Mouse (Mus musculus): ENCODE data around the gene Pakap. TPM values are rescaled to one million over a fixed set of nuclear protein-coding genes. Genes with fewer than 3 reads are reported as not detected.
"Not testable (repeated sequence)": the region's sequence is repeated elsewhere in the genome, so short reads cannot be mapped to it uniquely, and the experiment has no call there.

The Pakap gene
- polyA plus RNA-seq, 1 experiment from 2014 or later, result 34.5 TPM

DNA sequence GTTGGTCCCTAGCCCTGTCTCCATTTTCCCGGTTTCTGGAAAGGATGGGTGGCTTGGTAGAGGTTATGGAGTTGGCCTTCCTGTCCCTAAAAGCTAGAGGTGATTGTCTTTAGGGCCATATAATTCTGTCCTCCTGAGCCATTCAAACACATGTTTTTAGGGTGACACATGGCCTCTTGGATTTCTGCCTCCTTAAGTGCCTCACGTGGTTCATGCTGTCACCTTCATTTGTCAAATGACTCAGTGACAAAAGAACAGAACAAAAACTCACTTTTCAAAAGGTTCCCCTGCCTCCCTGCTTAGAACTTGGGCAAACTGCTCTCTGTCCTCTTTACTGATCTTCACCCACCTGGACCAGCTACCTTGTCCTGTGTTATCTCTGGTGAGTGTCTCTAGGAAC, 317.2 kb downstream of the Pakap start:
- Histone ChIP-seq H3K4me2 (replicated peaks) (no peak overlapping the region), H3K4me3 (no peak overlapping the region), H3K9me3 (no peaks in the 10 kb centered on the region), H3K9ac (no peak overlapping the region), H3K27me3 (no peaks in the 10 kb centered on the region), H3K27ac (no peak overlapping the region), H3K36me3 (no peaks in the 10 kb centered on the region), H3K4me1 (peaks cover 24% of the 10 kb centered on the region)
- ATAC-seq (ENCODE audit: low FRiP score, low read depth), result no peak
- WGBS, result 81% methylated on average over 2 of the region's 2 CpGs

DNA sequence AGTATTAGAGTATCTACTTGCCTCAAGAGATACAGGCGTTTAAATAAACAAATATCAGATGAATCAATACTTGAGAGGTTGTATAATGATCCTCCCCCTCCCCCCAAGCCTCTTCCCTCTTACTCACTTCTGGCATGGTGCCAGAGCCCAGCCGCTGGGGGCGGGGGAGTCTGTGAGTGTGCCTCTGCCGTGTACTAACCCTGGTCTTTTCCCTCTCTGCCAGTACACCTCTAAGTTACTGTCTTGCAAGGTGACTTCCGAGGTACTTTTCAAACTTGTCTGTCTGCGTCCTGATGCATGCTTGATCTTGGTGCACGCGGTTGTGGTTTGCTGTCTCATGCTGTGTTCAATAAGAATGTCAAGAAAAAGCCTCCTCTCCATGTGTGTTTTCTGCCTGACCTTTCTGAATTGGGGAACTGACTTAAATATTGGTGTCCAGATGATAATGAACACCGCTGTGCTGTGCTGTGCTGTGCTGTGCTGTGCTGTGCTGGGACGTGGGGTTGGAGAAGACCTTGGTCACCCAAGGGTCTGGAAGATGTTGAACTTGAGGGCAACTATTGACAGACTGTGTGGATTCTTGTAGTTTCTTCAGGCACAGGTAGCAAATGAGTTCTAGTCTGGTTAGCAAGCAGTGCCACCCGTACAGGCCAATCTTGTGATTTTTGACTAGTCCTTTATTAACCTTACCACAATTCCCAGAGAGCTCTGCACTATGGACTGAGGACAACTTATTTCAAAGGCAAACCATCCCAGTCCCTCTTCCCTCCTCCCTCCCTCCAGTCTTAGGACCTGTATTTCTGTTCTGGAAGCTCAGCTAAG, 318.3 kb downstream of the Pakap start:
- Histone ChIP-seq H3K4me2 (replicated peaks) (no peak overlapping the region), H3K4me3 (no peak overlapping the region), H3K27ac (no peak overlapping the region), H3K27me3 (no peaks in the 10 kb centered on the region), H3K4me1 (peaks cover 24% of the 10 kb centered on the region), H3K36me3 (no peaks in the 10 kb centered on the region), H3K9me3 (no peaks in the 10 kb centered on the region), H3K9ac (no peak overlapping the region)
- no peak for ATAC-seq (ENCODE audit: low FRiP score, low read depth)
- 61% methylated on average over 11 of the region's 11 CpGs for WGBS

DNA sequence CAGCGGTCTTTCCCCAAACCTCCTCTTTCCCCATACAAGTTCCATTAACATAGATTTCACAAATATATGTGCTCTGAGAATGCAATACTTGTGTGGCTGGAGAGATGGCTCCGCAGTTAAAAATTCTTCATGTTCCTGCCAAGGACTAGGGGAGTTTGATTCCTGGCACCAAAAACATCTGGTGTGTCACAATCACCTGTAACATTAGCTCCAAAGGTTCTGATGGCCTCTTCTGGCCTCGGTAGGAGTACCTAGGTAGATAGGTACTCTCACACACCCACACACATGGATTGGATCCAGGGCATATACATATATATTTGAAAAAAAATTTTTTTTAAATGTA, 318.9 kb downstream of the Pakap start:
- Histone ChIP-seq H3K27me3 (no peaks in the 10 kb centered on the region), H3K9ac (no peak overlapping the region), H3K4me1 (peaks cover 29% of the 10 kb centered on the region), H3K4me3 (no peak overlapping the region), H3K27ac (no peak overlapping the region), H3K4me2 (replicated peaks) (no peak overlapping the region), H3K9me3 (no peaks in the 10 kb centered on the region), H3K36me3 (no peaks in the 10 kb centered on the region)
- 87% methylated on average over 3 of the region's 3 CpGs for WGBS
- no peak for ATAC-seq (ENCODE audit: low FRiP score, low read depth)

DNA sequence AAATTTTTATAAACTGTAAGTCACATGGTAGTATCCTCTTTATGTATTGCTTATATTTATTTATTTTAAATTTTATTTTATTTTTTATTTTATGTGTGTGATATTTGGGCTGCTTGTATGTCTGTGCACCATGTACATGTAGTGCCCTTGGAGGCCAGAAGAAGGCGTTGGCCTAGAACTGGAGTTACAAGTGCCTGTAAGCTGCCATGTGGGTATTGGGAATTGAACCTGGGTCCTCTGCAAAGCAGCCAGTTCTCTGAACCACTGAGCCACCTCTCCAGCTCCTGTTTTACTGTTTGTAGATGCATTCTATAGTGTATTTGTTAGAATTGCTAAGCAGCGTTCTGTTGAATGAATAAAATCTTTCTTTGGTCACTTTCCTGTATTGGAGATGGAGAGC, 320.3 kb downstream of the Pakap start:
- H3K27ac ChIP-seq, result no peak overlapping the region
- WGBS, result 88% methylated on average over 2 of the region's 2 CpGs
- H3K9ac ChIP-seq, result no peak overlapping the region

DNA sequence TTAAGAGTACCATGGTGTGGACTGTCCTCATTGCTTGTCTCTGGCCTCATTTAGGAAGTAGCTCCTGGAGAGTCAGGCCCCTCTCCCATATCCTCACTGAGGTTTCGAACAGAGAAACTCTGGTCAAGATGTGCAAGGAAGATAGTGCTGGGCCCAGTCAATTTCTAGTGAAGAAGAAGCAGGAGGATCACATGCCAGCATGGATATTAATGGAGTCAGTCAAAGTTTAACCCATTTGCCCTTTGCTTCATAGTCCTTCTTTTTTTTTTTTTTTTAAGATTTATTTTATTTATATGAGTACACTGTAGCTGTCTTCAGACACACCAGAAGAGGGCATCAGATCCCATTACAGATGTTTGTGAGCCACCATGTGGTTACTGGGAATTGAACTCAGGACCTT, 321.0 kb downstream of the Pakap start:
- not testable (repeated sequence) for ATAC-seq (ENCODE audit: low FRiP score, low read depth); H3K36me3 ChIP-seq; H3K9ac ChIP-seq; H3K4me3 ChIP-seq; H3K9me3 ChIP-seq; H3K27me3 ChIP-seq; H3K4me2 ChIP-seq (replicated peaks); H3K27ac ChIP-seq
- H3K4me1 ChIP-seq, result peaks cover 22% of the 10 kb centered on the region
- WGBS, result 85% methylated on average over 1 of the region's 1 CpGs

More for the DNA sequence above, 320.3 kb downstream of the Pakap start:
- ATAC-seq (ENCODE audit: low FRiP score, low read depth), result no peak
- Histone ChIP-seq H3K4me1 (peaks cover 29% of the 10 kb centered on the region), H3K36me3 (peaks cover 3% of the 10 kb centered on the region), H3K4me2 (replicated peaks) (no peak overlapping the region), H3K27me3 (no peaks in the 10 kb centered on the region), H3K9me3 (no peaks in the 10 kb centered on the region), H3K4me3 (no peak overlapping the region)

DNA sequence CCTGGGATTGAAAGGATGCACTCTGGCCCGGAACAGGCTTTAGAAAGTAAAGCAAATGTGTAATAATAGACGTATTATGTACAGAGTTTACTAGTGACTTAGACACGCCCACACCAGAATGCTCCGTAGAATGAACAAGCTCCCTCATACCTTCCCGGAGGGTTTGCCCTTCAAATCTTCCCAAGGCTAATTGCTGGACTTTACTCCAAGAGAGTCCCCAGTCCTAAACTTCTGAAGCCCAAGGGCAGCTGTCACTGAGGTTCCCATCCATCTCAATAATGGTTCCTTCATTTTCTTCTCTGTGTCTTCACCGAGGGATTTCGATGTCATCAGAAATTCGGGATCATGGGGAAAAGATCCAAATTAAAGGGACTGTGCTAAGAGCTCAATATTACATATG, 321.8 kb downstream of the Pakap start:
- Histone ChIP-seq H3K27me3 (no peaks in the 10 kb centered on the region), H3K36me3 (peaks cover 4% of the 10 kb centered on the region), H3K4me3 (no peak overlapping the region), H3K9me3 (no peaks in the 10 kb centered on the region), H3K9ac (no peak overlapping the region), H3K4me2 (replicated peaks) (no peak overlapping the region), H3K27ac (no peak overlapping the region), H3K4me1 (peaks cover 16% of the 10 kb centered on the region)
- no peak for ATAC-seq (ENCODE audit: low FRiP score, low read depth)
- WGBS, result 84% methylated on average over 8 of the region's 8 CpGs

DNA sequence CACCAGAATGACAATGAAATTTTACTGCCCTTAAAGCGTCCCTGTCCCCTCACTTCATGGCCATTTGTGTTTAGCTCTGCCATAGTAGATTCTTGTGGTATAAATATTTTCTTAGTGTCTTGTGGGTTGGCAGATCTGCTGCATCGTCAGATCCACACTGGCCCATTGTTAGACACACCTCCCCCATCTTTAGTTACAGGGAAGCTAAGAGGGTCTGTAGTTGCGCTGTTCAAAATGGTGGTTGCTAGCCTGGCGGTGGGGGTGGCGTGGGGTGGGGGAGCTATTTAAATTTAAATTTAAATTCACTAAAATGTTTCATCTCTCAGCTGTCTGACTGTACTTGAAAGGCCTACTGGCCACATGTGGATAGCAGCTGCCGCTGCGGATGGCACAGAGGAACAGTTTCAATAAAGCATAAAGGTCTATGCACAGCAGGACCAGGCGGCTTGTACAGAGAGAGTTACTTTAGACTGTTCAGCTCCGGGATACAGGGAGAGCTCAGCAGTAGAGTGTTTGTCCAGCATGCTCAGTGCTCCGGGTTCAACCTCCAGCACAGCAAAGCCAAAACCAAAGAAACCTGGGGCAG, 324.1 kb downstream of the Pakap start:
- H3K36me3 ChIP-seq, result peaks cover 4% of the 10 kb centered on the region
- no peaks in the 10 kb centered on the region for H3K27me3 ChIP-seq
- H3K27ac ChIP-seq, result peak overlapping the region; percentile 10; the same call in 1 of the 2 replicates
- H3K4me3 ChIP-seq, result no peak overlapping the region
- WGBS, result 53% methylated on average over 10 of the region's 10 CpGs
- H3K9ac ChIP-seq, result no peak overlapping the region
- peaks cover 23% of the 10 kb centered on the region for H3K4me1 ChIP-seq
- no peak for ATAC-seq (ENCODE audit: low FRiP score, low read depth)
- no peaks in the 10 kb centered on the region for H3K9me3 ChIP-seq
- H3K4me2 ChIP-seq (replicated peaks), result no peak overlapping the region

DNA sequence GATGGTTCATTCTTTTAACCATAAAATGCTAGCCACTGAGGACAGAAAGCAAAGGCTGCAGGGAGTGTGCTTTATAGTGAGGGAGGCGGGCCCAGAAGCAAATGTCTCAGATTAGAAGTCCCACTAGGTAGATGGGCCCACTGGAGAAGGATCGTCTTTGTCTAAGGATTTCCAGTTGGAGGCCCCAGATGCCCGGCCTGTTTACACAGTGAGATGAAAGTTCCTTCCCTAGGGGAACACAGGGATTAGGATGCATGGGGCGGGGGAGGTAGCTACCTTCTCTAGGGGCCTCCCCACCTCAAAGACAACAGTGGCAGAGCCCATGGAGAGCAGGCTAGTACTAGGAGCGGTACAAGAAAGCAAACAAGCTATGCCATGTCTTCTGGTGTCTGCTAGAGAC, 327.2 kb downstream of the Pakap start:
- Histone ChIP-seq H3K27me3 (no peaks in the 10 kb centered on the region), H3K4me3 (no peak overlapping the region), H3K27ac (no peak overlapping the region), H3K9ac (no peak overlapping the region), H3K36me3 (peaks cover 4% of the 10 kb centered on the region), H3K4me1 (peaks cover 24% of the 10 kb centered on the region), H3K4me2 (replicated peaks) (no peak overlapping the region), H3K9me3 (no peaks in the 10 kb centered on the region)
- 49% methylated on average over 5 of the region's 5 CpGs for WGBS
- ATAC-seq (ENCODE audit: low FRiP score, low read depth), result no peak

DNA sequence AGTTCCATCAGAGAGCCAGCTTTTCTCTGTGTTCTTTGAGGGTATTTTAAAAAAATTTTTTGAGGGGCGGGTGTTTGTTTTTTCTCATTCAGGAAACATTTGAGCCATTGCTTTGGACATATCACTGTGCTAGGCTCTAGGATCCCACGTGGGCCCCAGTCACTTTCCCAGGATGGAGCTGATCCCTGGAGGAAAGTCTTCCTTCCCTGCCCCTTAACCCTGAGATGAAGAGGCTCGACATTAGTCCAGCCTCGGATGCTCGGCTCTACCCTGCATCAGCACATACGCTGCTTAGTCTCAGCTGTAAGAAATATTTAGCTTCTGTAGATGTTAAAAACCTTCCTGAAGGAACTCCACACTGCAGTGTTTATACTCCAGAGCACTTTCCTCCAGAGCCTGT, 327.9 kb downstream of the Pakap start:
- Histone ChIP-seq H3K36me3 (peaks cover 4% of the 10 kb centered on the region), H3K4me2 (replicated peaks) (no peak overlapping the region), H3K9me3 (no peaks in the 10 kb centered on the region), H3K27ac (no peak overlapping the region), H3K9ac (no peak overlapping the region), H3K4me1 (peaks cover 24% of the 10 kb centered on the region), H3K4me3 (no peak overlapping the region), H3K27me3 (no peaks in the 10 kb centered on the region)
- ATAC-seq (ENCODE audit: low FRiP score, low read depth), result no peak
- WGBS, result 63% methylated on average over 6 of the region's 6 CpGs

DNA sequence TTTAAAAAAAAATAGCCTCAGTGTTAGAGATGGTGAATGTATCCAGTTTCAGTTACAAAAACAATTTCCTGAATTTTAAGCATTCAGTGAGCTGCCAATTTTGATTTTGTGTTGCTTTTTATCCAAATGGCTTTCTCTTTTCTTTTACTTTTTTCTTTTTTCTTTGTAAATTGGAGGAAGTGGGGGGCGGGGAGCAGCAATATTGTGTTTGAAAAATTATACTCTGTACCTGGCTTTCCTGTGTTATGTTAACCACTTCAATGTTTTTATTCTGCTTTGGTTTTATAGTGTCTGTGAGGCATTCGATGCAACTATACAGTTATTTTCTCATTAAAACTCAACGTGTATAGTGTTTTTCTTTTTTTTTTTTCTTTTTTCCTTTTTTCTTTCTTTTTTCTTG, 328.7 kb downstream of the Pakap start:
- Histone ChIP-seq H3K27me3 (no peaks in the 10 kb centered on the region), H3K9me3 (no peaks in the 10 kb centered on the region), H3K36me3 (peaks cover 4% of the 10 kb centered on the region), H3K4me3 (no peak overlapping the region), H3K9ac (no peak overlapping the region), H3K4me1 (peaks cover 21% of the 10 kb centered on the region), H3K4me2 (replicated peaks) (no peak overlapping the region), H3K27ac (no peak overlapping the region)
- WGBS, result 50% methylated on average over 3 of the region's 3 CpGs
- ATAC-seq (ENCODE audit: low FRiP score, low read depth), result no peak

DNA sequence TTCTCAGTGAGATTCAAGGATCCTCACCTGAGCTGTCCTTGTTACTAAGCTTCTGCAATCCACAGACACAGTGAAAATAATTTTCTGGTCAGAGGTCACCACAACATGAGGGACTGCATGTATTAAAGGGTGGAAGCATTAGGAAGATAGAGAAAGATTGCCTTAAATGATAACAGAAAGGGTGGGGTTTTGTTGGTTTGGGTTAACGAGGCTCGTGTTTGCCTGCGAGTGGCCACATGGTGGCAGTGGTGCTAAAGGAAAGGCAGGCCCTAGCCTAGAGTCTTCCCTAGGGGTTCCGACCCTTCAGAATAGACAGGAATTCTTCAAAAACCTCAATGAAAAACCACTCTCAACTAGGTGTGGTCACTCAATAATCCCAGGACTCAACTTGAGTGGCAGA, 333.2 kb downstream of the Pakap start:
- Histone ChIP-seq H3K9me3 (no peaks in the 10 kb centered on the region), H3K36me3 (no peaks in the 10 kb centered on the region), H3K4me2 (replicated peaks) (no peak overlapping the region), H3K27me3 (no peaks in the 10 kb centered on the region), H3K4me3 (no peak overlapping the region), H3K4me1 (peaks cover 15% of the 10 kb centered on the region), H3K9ac (no peak overlapping the region), H3K27ac (no peak overlapping the region)
- ATAC-seq (ENCODE audit: low FRiP score, low read depth), result no peak
- WGBS, result 11% methylated on average over 4 of the region's 4 CpGs

DNA sequence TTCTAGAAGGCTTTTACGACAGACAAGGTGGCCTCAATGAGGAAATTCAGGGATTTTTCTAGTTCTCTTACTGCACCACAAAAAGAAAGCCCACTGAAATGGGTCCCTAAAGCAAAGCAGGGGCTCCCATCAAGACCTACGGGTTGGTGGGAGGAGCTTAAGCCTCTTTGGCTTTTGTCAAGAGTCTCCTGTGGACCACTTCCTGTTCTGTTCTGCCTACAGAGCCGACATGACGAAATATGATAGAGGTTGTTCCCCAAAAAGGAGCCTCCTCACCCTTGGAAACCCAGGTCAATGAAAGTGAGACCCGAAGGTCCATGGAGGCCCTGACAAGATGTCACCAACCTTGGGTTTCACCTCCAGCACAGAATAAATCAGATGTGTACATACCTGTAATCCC, 334.6 kb downstream of the Pakap start:
- 71% methylated on average over 5 of the region's 5 CpGs for WGBS
- H3K9me3 ChIP-seq, result no peaks in the 10 kb centered on the region
- H3K4me2 ChIP-seq (replicated peaks), result no peak overlapping the region
- no peak for ATAC-seq (ENCODE audit: low FRiP score, low read depth)
- H3K36me3 ChIP-seq, result no peaks in the 10 kb centered on the region
- H3K27me3 ChIP-seq, result no peaks in the 10 kb centered on the region
- H3K9ac ChIP-seq, result no peak overlapping the region
- H3K4me1 ChIP-seq, result peaks cover 9% of the 10 kb centered on the region
- no peak overlapping the region for H3K27ac ChIP-seq
- no peak overlapping the region for H3K4me3 ChIP-seq

DNA sequence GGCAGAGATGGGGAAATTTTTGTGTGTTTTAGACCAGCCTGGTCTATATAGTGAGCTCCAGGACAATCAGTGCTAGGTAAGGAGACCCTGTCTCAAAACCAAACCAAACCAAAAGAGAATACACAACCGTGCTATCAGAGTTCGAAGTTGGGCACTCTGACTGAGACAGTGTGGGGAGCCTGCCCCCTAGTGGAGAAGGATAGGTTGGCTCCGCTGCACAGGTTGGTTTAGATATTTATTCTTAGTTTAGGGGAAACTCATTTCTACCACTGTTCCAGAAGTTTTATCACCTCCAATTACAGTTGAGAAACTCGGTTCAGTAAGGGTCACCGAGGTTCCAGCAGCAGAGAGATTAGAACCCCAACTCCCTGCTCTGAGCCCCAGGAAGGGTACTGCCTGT, 336.2 kb downstream of the Pakap start:
- Histone ChIP-seq H3K27me3 (no peaks in the 10 kb centered on the region), H3K4me1 (peaks cover 9% of the 10 kb centered on the region), H3K36me3 (no peaks in the 10 kb centered on the region), H3K4me2 (replicated peaks) (no peak overlapping the region), H3K9ac (no peak overlapping the region), H3K9me3 (no peaks in the 10 kb centered on the region), H3K27ac (no peak overlapping the region), H3K4me3 (no peak overlapping the region)
- 8% methylated on average over 5 of the region's 5 CpGs for WGBS
- ATAC-seq (ENCODE audit: low FRiP score, low read depth), result no peak
